Comparison of ENCODE assay signal across 8 mouse cellular contexts in genomic region chr1:62986267-62986666, GRCm38 (mm10).
A peak's percentile ranks its signal among the peaks of the same experiment; 100 is the strongest.
DNase-seq lines count a peak whose midpoint lies in the region; ATAC-seq and TF ChIP-seq lines count a peak whose summit lies in the region.

No protein-coding gene starts in this region.

- DNase-seq in kidney, adult 11 months = peak; percentile 56
- peak; percentile 40 for DNase-seq in c-Kit-positive CD71-negative TER-119-negative erythroid progenitor cells, embryonic 14.5 days (ENCODE audit: low read depth)
- DNase-seq in forebrain, postnatal 0 days = peak; percentile 78
- DNase-seq in limb, embryonic 10.5 days (ENCODE audit: low spot score) = peak; percentile 54
- peak; percentile 52 for DNase-seq in stomach, postnatal 0 days (ENCODE audit: low spot score)

- no peaks in the 10 kb centered on the region for H3K36me3 ChIP-seq in kidney, embryonic 14.5 days (ENCODE audit: control insufficient read depth, insufficient read depth, low read length)
- H3K36me3 ChIP-seq in forebrain, postnatal 0 days (ENCODE audit: insufficient read depth) = no peaks in the 10 kb centered on the region
- H3K36me3 ChIP-seq in intestine, embryonic 15.5 days = no peaks in the 10 kb centered on the region
- no peaks in the 10 kb centered on the region for H3K36me3 ChIP-seq in limb, embryonic 10.5 days
- H3K36me3 ChIP-seq in midbrain, embryonic 12.5 days = no peaks in the 10 kb centered on the region
- no peaks in the 10 kb centered on the region for H3K36me3 ChIP-seq in stomach, postnatal 0 days (ENCODE audit: control insufficient read depth, insufficient read depth, low read length)

- H3K9ac ChIP-seq in kidney, embryonic 14.5 days (ENCODE audit: low read depth, low read length) = no peak overlapping the region
- H3K9ac ChIP-seq in forebrain, postnatal 0 days = no peak overlapping the region
- no peak overlapping the region for H3K9ac ChIP-seq in intestine, embryonic 15.5 days
- no peak overlapping the region for H3K9ac ChIP-seq in midbrain, embryonic 12.5 days (replicated peaks)
- H3K9ac ChIP-seq in stomach, postnatal 0 days (ENCODE audit: low read length) = no peak overlapping the region

- H3K27ac ChIP-seq in kidney, embryonic 14.5 days (ENCODE audit: low read depth, low read length) = no peak overlapping the region
- H3K27ac ChIP-seq in forebrain, postnatal 0 days (ENCODE audit: low read depth, low read length) = no peak overlapping the region
- no peak overlapping the region for H3K27ac ChIP-seq in intestine, embryonic 15.5 days
- H3K27ac ChIP-seq in limb, embryonic 10.5 days = 0 out of 2 replicates have a peak overlapping the region, but pooled peaks have one; percentile 30
- H3K27ac ChIP-seq in midbrain, embryonic 12.5 days (replicated peaks) = no peak overlapping the region
- H3K27ac ChIP-seq in stomach, postnatal 0 days (replicated peaks) = no peak overlapping the region

- no peak; the same call in 1 of the 2 replicates for ATAC-seq in kidney, embryonic 14.5 days (ENCODE audit: low FRiP score, low TSS enrichment)
- no peak for ATAC-seq in forebrain, postnatal 0 days
- 0 out of 2 replicates have a peak, but pooled peaks have one; percentile 15 for ATAC-seq in intestine, embryonic 15.5 days
- ATAC-seq in midbrain, embryonic 12.5 days (ENCODE audit: low FRiP score, low read depth) = no peak
- ATAC-seq in stomach, postnatal 0 days (ENCODE audit: low FRiP score, low TSS enrichment) = no peak

- H3K27me3 ChIP-seq in kidney, embryonic 14.5 days (ENCODE audit: control insufficient read depth, insufficient read depth, low read length) = no peaks in the 10 kb centered on the region
- no peaks in the 10 kb centered on the region for H3K27me3 ChIP-seq in forebrain, postnatal 0 days (ENCODE audit: insufficient read depth, low read length)
- no peaks in the 10 kb centered on the region for H3K27me3 ChIP-seq in intestine, embryonic 15.5 days (replicated peaks)
- no peaks in the 10 kb centered on the region for H3K27me3 ChIP-seq in limb, embryonic 10.5 days (ENCODE audit: low read depth, poor library complexity, severe bottlenecking)
- H3K27me3 ChIP-seq in midbrain, embryonic 12.5 days = peaks cover 17% of the 10 kb centered on the region
- no peaks in the 10 kb centered on the region for H3K27me3 ChIP-seq in stomach, postnatal 0 days (ENCODE audit: control insufficient read depth, insufficient read depth, low read length)

- H3K4me2 ChIP-seq in kidney, embryonic 14.5 days (replicated peaks; ENCODE audit: low read depth, low read length) = no peak overlapping the region; the same call in 1 of the 2 replicates
- H3K4me2 ChIP-seq in forebrain, postnatal 0 days (ENCODE audit: low read depth) = peak overlapping the region; percentile 25; the same call in 1 of the 2 replicates
- peak overlapping the region; percentile 49 for H3K4me2 ChIP-seq in intestine, embryonic 15.5 days (replicated peaks)
- peak overlapping the region; percentile 31 for H3K4me2 ChIP-seq in midbrain, embryonic 12.5 days (replicated peaks)
- H3K4me2 ChIP-seq in stomach, postnatal 0 days (replicated peaks; ENCODE audit: low read depth) = 0 out of 2 replicates have a peak overlapping the region, but pooled peaks have one; percentile 6

- no peaks in the 10 kb centered on the region for H3K4me1 ChIP-seq in kidney, embryonic 14.5 days (ENCODE audit: control insufficient read depth, insufficient read depth, low read length)
- no peaks in the 10 kb centered on the region for H3K4me1 ChIP-seq in forebrain, postnatal 0 days (ENCODE audit: insufficient read depth)
- H3K4me1 ChIP-seq in intestine, embryonic 15.5 days (replicated peaks) = no peaks in the 10 kb centered on the region; the same call in 1 of the 2 replicates
- peaks cover 7% of the 10 kb centered on the region for H3K4me1 ChIP-seq in limb, embryonic 10.5 days
- H3K4me1 ChIP-seq in midbrain, embryonic 12.5 days = peaks cover 11% of the 10 kb centered on the region
- no peaks in the 10 kb centered on the region for H3K4me1 ChIP-seq in stomach, postnatal 0 days (replicated peaks; ENCODE audit: control insufficient read depth, insufficient read depth)

- TF ChIP-seq EP300 in stomach, postnatal 0 days (optimal IDR thresholded peaks at IDR 0.05) = no peak

- H3K4me3 ChIP-seq in kidney, embryonic 14.5 days (ENCODE audit: low read length) = no peak overlapping the region
- no peak overlapping the region for H3K4me3 ChIP-seq in forebrain, postnatal 0 days (ENCODE audit: low read depth, low read length)
- no peak overlapping the region for H3K4me3 ChIP-seq in intestine, embryonic 15.5 days (replicated peaks)
- 0 out of 2 replicates have a peak overlapping the region, but pooled peaks have one; percentile 24 for H3K4me3 ChIP-seq in limb, embryonic 10.5 days
- H3K4me3 ChIP-seq in midbrain, embryonic 12.5 days = no peak overlapping the region
- no peak overlapping the region for H3K4me3 ChIP-seq in stomach, postnatal 0 days (ENCODE audit: low read depth, low read length)

- no peaks in the 10 kb centered on the region for H3K9me3 ChIP-seq in kidney, embryonic 14.5 days (ENCODE audit: control insufficient read depth, low read length)
- H3K9me3 ChIP-seq in forebrain, postnatal 0 days (ENCODE audit: low read length) = no peaks in the 10 kb centered on the region
- no peaks in the 10 kb centered on the region for H3K9me3 ChIP-seq in intestine, embryonic 15.5 days
- H3K9me3 ChIP-seq in limb, embryonic 10.5 days (replicated peaks) = no peaks in the 10 kb centered on the region
- H3K9me3 ChIP-seq in midbrain, embryonic 12.5 days = no peaks in the 10 kb centered on the region
- H3K9me3 ChIP-seq in stomach, postnatal 0 days (ENCODE audit: control insufficient read depth, low read length) = no peaks in the 10 kb centered on the region

- 17% methylated on average over 7 of the region's 7 CpGs for WGBS in kidney, embryonic 14.5 days
- WGBS in forebrain, postnatal 0 days = 14% methylated on average over 7 of the region's 7 CpGs
- 15% methylated on average over 7 of the region's 7 CpGs for WGBS in intestine, embryonic 15.5 days
- WGBS in limb, embryonic 10.5 days = 23% methylated on average over 7 of the region's 7 CpGs
- 14% methylated on average over 7 of the region's 7 CpGs for WGBS in midbrain, embryonic 12.5 days
- 13% methylated on average over 7 of the region's 7 CpGs for WGBS in stomach, postnatal 0 days

- peak; percentile 79 for TF ChIP-seq CTCF in forebrain, postnatal 0 days (IDR thresholded peaks at IDR 0.05; ENCODE audit: low read depth)
- peak; percentile 83 for TF ChIP-seq CTCF in stomach, postnatal 0 days (IDR thresholded peaks at IDR 0.05; ENCODE audit: low read depth)
